Mouse (Mus musculus): ENCODE results near the gene Drg2. TPM values are rescaled to one million over a fixed set of nuclear protein-coding genes. Genes with fewer than 3 reads are reported as not detected.
"Not testable (repeated sequence)": the region's sequence is repeated elsewhere in the genome, so short reads cannot be mapped to it uniquely, and the experiment has no call there.

The Drg2 gene
- polyA plus RNA-seq, 1 experiment from 2014 or later, result 47.2 TPM

GRCm38 (mm10) chr11:60426417-60426816, 28.0 kb upstream of the Drg2 start:
- ATAC-seq (ENCODE audit: low FRiP score, low TSS enrichment) (no peak), DNase-seq (ENCODE audit: low spot score) (no peak)
- Histone ChIP-seq H3K27ac (replicated peaks) (no peak overlapping the region), H3K9ac (ENCODE audit: low read length) (no peak overlapping the region), H3K27me3 (ENCODE audit: control insufficient read depth, insufficient read depth, low read length) (no peaks in the 10 kb centered on the region), H3K4me1 (replicated peaks; ENCODE audit: control insufficient read depth, insufficient read depth) (no peaks in the 10 kb centered on the region), H3K9me3 (ENCODE audit: control insufficient read depth, low read length) (no peaks in the 10 kb centered on the region), H3K4me3 (ENCODE audit: low read depth, low read length) (no peak overlapping the region), H3K4me2 (replicated peaks; ENCODE audit: low read depth) (no peak overlapping the region), H3K36me3 (ENCODE audit: control insufficient read depth, insufficient read depth, low read length) (no peaks in the 10 kb centered on the region)
- WGBS, result 82% methylated on average over 1 of the region's 1 CpGs
- TF ChIP-seq EP300 (optimal IDR thresholded peaks at IDR 0.05), result no peak
- no peak for TF ChIP-seq CTCF (IDR thresholded peaks at IDR 0.05; ENCODE audit: low read depth)

- no peaks in the 10 kb centered on the region for H3K4me1 ChIP-seq (replicated peaks; ENCODE audit: control insufficient read depth, insufficient read depth)
- no peaks in the 10 kb centered on the region for H3K27me3 ChIP-seq (ENCODE audit: control insufficient read depth, insufficient read depth, low read length)
- no peak for ATAC-seq (ENCODE audit: low FRiP score, low TSS enrichment)
- H3K4me3 ChIP-seq (ENCODE audit: low read depth, low read length), result no peak overlapping the region
- no peak overlapping the region for H3K9ac ChIP-seq (ENCODE audit: low read length)
- no peaks in the 10 kb centered on the region for H3K9me3 ChIP-seq (ENCODE audit: control insufficient read depth, low read length)
- no peak for DNase-seq (ENCODE audit: low spot score)
- H3K36me3 ChIP-seq (ENCODE audit: control insufficient read depth, insufficient read depth, low read length), result peaks cover 4% of the 10 kb centered on the region; the same call in 1 of the 2 replicates
- no peak overlapping the region for H3K4me2 ChIP-seq (replicated peaks; ENCODE audit: low read depth)
- no peak overlapping the region for H3K27ac ChIP-seq (replicated peaks)
- no peak for TF ChIP-seq EP300 (optimal IDR thresholded peaks at IDR 0.05)
- WGBS, result 86% methylated on average over 3 of the region's 3 CpGs
Measured at GRCm38 (mm10) chr11:60427628-60428027, 26.8 kb upstream of the Drg2 start.

GRCm38 (mm10) chr11:60433501-60433900, 20.9 kb upstream of the Drg2 start:
- Histone ChIP-seq H3K4me1 (replicated peaks; ENCODE audit: control insufficient read depth, insufficient read depth) (no peaks in the 10 kb centered on the region), H3K27me3 (ENCODE audit: control insufficient read depth, insufficient read depth, low read length) (no peaks in the 10 kb centered on the region), H3K9ac (ENCODE audit: low read length) (no peak overlapping the region), H3K4me3 (ENCODE audit: low read depth, low read length) (no peak overlapping the region), H3K27ac (replicated peaks) (no peak overlapping the region), H3K4me2 (replicated peaks; ENCODE audit: low read depth) (no peak overlapping the region), H3K9me3 (ENCODE audit: control insufficient read depth, low read length) (no peaks in the 10 kb centered on the region), H3K36me3 (ENCODE audit: control insufficient read depth, insufficient read depth, low read length) (peaks cover 18% of the 10 kb centered on the region)
- no peak for TF ChIP-seq EP300 (optimal IDR thresholded peaks at IDR 0.05)
- TF ChIP-seq CTCF (IDR thresholded peaks at IDR 0.05; ENCODE audit: low read depth), result no peak
- ATAC-seq (ENCODE audit: low FRiP score, low TSS enrichment), result no peak
- no peak for DNase-seq (ENCODE audit: low spot score)

GRCm38 (mm10) chr11:60435133-60435532, 19.3 kb upstream of the Drg2 start:
- TF ChIP-seq EP300 (optimal IDR thresholded peaks at IDR 0.05) (no peak), CTCF (IDR thresholded peaks at IDR 0.05; ENCODE audit: low read depth) (no peak)
- Histone ChIP-seq H3K9me3 (ENCODE audit: control insufficient read depth, low read length) (no peaks in the 10 kb centered on the region), H3K4me1 (replicated peaks; ENCODE audit: control insufficient read depth, insufficient read depth) (no peaks in the 10 kb centered on the region), H3K4me3 (ENCODE audit: low read depth, low read length) (no peak overlapping the region), H3K9ac (ENCODE audit: low read length) (no peak overlapping the region), H3K4me2 (replicated peaks; ENCODE audit: low read depth) (no peak overlapping the region), H3K27me3 (ENCODE audit: control insufficient read depth, insufficient read depth, low read length) (no peaks in the 10 kb centered on the region), H3K36me3 (ENCODE audit: control insufficient read depth, insufficient read depth, low read length) (peaks cover 18% of the 10 kb centered on the region), H3K27ac (replicated peaks) (no peak overlapping the region)
- no peak for ATAC-seq (ENCODE audit: low FRiP score, low TSS enrichment)
- WGBS, result 96% methylated on average over 1 of the region's 1 CpGs
- no peak for DNase-seq (ENCODE audit: low spot score)

DNA sequence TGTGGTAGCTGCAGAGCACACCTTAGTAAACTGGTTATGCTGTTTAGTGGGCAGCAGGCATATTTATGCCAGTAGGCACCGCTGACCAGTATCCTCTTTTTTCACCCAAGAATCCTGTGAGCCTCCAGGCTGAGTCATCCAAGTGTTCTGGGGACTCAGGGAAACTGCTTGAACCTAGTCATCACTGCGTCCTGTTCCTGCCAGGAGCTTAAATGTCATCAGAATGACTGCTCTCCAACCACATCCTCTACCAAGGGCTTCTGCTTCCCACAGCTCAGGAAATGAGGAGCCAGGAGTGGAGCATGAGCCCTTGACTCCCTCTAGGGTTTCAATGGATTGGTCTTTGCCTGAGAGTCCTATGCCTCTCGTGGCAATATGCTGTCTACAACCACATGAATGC, 17.8 kb upstream of the Drg2 start:
- no peaks in the 10 kb centered on the region for H3K9me3 ChIP-seq (ENCODE audit: control insufficient read depth, low read length)
- no peak overlapping the region for H3K4me3 ChIP-seq (ENCODE audit: low read depth, low read length)
- H3K9ac ChIP-seq (ENCODE audit: low read length), result no peak overlapping the region
- no peak overlapping the region for H3K27ac ChIP-seq (replicated peaks)
- DNase-seq (ENCODE audit: low spot score) (no peak), ATAC-seq (ENCODE audit: low FRiP score, low TSS enrichment) (no peak)
- 87% methylated on average over 3 of the region's 3 CpGs for WGBS
- no peak overlapping the region for H3K4me2 ChIP-seq (replicated peaks; ENCODE audit: low read depth)
- TF ChIP-seq CTCF (IDR thresholded peaks at IDR 0.05; ENCODE audit: low read depth) (no peak), EP300 (optimal IDR thresholded peaks at IDR 0.05) (no peak)
- no peaks in the 10 kb centered on the region for H3K27me3 ChIP-seq (ENCODE audit: control insufficient read depth, insufficient read depth, low read length)
- H3K4me1 ChIP-seq (replicated peaks; ENCODE audit: control insufficient read depth, insufficient read depth), result no peaks in the 10 kb centered on the region
- peaks cover 23% of the 10 kb centered on the region for H3K36me3 ChIP-seq (ENCODE audit: control insufficient read depth, insufficient read depth, low read length)

DNA sequence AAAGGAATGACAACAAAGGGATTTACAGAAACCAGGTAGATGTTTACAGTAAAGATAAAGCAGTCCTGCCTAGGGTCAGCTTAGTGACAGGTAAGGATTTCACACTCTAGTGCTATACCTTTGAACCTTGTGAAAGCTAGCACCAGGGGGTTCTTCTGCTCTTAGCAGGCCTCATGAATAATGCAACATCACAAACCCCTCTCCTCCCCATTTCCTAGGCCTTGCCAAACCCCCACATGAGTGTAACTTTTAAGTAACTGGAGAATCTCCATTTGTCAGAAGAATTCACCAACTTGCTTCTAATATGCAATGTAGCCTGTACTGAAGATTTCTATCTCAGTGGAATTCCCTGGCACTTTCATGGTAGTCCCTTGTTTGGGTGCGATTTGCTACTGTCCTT, 14.8 kb upstream of the Drg2 start:
- not testable (repeated sequence) for H3K27ac ChIP-seq (replicated peaks); H3K9ac ChIP-seq (ENCODE audit: low read length); H3K4me3 ChIP-seq (ENCODE audit: low read depth, low read length); DNase-seq (ENCODE audit: low spot score); ATAC-seq (ENCODE audit: low FRiP score, low TSS enrichment); H3K27me3 ChIP-seq (ENCODE audit: control insufficient read depth, insufficient read depth, low read length); H3K9me3 ChIP-seq (ENCODE audit: control insufficient read depth, low read length); H3K4me1 ChIP-seq (replicated peaks; ENCODE audit: control insufficient read depth, insufficient read depth); H3K4me2 ChIP-seq (replicated peaks; ENCODE audit: low read depth)
- WGBS, result 24% methylated on average over 1 of the region's 1 CpGs
- peaks cover 18% of the 10 kb centered on the region for H3K36me3 ChIP-seq (ENCODE audit: control insufficient read depth, insufficient read depth, low read length)

Data from stomach, postnatal 0 days (tissue).